Mouse (Mus musculus) adrenal gland, postnatal 4 days (tissue): Measurements from ENCODE around the gene Rrn3. TPM values are rescaled to one million over a fixed set of nuclear protein-coding genes. Genes with fewer than 3 reads are reported as not detected.
"Not testable (repeated sequence)": the region's sequence is repeated elsewhere in the genome, so short reads cannot be mapped to it uniquely, and the experiment has no call there.

ENCODE experiments used
- DNase-seq, 2 experiments: peaks; one replicate each; pipeline ENCODE4 v3.0.0; 2021 to 2022; ENCODE audit warnings: low spot score in 2 of 2, mixed read lengths in 2 of 2
- long read RNA-seq, 2 experiments: library from polyadenylated mRNA; stranded (forward); transcript quantifications; one replicate each; pipeline ENCODE4 v2.0.0; 2021
- total RNA-seq, 2 experiments: library from RNA; stranded (reverse); gene quantifications; 2 replicates each; pipeline ENCODE4 v1.2.3; 2021

Rrn3 gene
- 10 to 100 TPM; 46.6 to 49.3 TPM for total RNA-seq
- long read RNA-seq, experiment 1, transcript Rrn3-201 (18 exons, 3,582 nt) = major isoform, 27 of 36 reads
- long read RNA-seq, experiment 1, partial matches to known transcripts = 3 of 36 reads
- long read RNA-seq, experiment 1, other reads (novel, unspliced or antisense) = 6 of 36 reads
- long read RNA-seq, experiment 2, transcript Rrn3-201 (18 exons, 3,582 nt) = major isoform, 46 of 78 reads
- long read RNA-seq, experiment 2, partial matches to known transcripts = 10 of 78 reads
- long read RNA-seq, experiment 2, other reads (novel, unspliced or antisense) = 22 of 78 reads

DNA sequence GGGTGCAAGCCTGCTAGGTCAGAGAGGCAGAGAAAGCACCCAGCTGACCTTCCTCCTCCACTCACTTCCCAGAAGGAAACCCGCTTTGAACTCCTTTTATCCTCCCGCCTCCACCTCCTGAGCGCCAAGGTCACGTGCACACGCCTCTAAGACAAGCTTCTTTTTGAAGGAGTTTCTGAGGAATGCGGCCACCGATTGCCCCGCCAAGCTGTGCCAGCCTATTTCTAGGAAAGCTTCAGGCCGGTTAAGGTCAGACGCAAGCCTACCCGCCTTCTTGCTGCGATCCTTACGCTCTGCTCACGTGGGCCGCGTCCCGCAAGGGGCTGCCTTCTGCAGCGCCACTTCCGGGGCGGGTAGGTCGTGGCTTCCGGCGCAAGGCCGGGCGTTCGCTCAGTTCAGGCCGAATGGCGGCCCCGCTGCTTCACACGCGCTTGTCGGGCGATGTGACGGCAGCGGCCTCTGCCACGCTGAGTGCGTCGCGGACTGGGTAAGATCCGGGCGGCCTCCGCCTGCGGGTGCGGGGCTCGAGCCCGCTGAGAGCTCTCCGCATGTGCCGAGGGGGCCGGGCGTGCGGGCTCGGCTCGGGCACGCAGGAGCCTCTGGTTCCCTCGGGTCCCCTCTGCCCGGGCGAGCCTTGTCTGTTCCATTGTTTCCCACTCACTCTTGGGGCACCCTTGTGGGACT lies at the start of gene Rrn3:
Gene Rrn3 (plus strand): TSS at position 356 of the 684 bp plus-strand sequence.
- DNase-seq = peak; percentile 61 to 74

GRCm38 (mm10) chr16:13732786-13733185 lies 47.7 kb upstream of the Rrn3 start:
- no peak for DNase-seq

- peak; percentile 40 to 71 for DNase-seq
Measured at GRCm38 (mm10) chr16:13733518-13734137, 46.9 kb upstream of the Rrn3 start.

GRCm38 (mm10) chr16:13735977-13736376 lies 44.5 kb upstream of the Rrn3 start:
- no peak for DNase-seq

DNA sequence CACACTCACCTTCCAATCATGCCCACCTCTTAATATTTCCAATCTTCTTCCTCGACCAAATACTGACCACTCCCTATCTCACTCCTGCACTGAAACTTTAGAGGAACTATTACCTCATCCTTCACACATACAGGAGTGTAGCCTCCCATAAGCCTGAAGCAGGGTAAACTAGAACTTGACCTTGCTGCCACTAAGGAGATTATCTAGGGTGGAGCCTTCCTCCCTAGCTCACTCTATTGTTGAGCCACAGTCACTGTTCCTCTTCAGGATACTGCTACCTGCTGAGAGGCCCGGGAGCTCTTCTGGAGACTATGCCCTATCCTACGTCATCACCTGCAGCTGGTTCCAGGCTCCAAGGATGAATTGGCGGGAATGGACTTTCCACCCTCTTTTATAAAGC lies 41.5 kb upstream of the Rrn3 start:
- DNase-seq = not testable (repeated sequence)

DNA sequence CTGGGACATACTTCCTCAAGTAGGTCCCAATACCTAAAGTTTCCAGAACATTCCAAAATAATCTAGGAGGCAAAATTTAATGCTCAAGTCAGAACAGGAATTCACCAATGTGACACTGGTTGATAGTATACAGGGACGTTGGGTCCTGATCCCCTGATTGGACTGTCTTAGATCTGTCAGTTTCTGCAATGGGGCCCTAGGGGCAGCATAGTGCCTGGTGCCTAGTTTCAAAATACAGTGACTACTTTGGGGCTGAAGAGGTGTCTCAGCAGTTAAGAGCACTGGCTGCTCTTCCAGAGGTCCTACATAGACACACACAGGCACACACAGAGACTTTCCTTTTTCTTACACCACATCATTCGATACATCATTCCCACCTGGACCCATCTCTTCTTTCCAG lies 39.7 kb upstream of the Rrn3 start:
- DNase-seq = no peak

DNA sequence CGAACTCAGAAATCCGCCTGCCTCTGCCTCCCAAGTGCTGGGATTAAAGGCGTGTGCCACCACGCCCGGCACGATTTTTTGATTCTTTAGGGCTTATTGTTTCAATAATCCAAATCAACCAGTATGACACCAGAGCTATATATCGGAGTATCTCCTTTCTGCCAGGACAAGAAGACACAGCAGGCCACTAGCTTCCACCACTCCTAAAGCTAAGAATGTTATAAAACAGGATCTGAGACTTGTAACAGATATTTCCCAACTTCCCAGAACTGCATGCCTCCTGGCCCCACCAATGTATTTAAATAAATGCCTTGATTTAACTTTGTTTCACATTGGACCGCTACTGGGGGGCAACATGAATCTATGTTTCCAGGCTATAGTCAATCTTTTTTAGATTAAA lies 32.8 kb upstream of the Rrn3 start:
- no peak for DNase-seq

- DNase-seq = no peak
Measured at GRCm38 (mm10) chr16:13748124-13748523, 32.4 kb upstream of the Rrn3 start.

GRCm38 (mm10) chr16:13748813-13749212 lies 31.7 kb upstream of the Rrn3 start:
- DNase-seq = not testable (repeated sequence)

- no peak for DNase-seq
Measured at GRCm38 (mm10) chr16:13749306-13749705, 31.2 kb upstream of the Rrn3 start.

DNA sequence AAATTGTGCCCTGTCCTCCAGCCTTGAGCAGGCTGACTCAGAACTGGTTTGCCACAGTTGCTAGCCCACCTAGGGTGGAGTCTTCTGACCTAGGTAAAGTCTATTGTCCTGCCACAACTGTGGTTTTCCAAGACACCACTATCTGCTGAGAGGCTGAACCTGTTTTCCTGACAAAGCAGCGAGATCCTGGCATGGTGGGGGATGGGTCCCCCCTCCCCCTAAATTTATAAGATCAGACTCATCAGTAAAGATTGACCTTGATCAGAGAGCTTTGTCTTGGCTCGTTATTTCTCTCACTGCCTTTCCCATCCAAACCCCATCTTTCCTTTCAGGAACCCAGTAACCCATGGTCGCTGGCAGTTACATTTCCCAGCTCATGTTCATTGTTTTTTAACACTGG lies 30.5 kb upstream of the Rrn3 start:
- no peak for DNase-seq

GRCm38 (mm10) chr16:13750626-13751025 lies 29.9 kb upstream of the Rrn3 start:
- DNase-seq = no peak

- no peak for DNase-seq
Measured at GRCm38 (mm10) chr16:13753986-13754385, 26.5 kb upstream of the Rrn3 start.

- peak; percentile 85 to 88 for DNase-seq
Measured at GRCm38 (mm10) chr16:13754400-13755190, 25.9 kb upstream of the Rrn3 start.

DNA sequence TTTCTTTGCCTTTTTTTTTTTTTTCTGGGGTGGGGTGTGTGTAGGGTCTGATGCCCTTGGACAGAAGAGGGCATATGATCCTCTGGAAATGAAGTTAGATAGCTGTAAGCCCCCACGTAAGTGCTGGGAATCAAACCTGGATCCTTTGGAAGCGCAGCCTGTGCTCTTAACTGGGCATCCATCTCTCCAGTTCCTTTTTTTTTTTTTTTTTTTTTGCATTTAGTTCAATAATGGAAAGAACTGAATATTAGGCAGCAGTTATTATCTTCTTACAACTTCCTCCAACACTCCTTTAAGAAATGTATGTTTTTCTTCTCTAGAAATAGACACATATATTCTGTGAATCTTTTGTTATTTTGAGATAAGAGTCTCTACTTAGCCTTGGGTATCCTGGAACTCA lies 22.7 kb upstream of the Rrn3 start:
- no peak for DNase-seq

DNA sequence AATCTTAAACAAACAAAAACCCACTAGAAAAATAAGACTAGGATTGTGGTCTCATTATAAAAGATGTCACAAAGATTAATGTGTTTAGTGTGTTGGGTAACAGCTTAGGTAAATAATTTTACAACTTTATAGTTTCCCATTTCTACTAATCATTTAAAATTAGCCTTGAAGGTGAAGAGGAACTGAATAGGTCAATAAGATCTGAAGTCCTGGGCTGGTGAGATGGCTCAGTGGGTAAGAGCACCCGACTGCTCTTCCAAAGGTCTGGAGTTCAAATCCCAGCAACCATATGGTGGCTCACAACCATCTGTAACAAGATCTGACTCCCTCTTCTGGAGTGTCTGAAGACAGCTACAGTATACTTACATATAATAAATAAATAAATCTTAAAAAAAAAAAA lies 17.7 kb upstream of the Rrn3 start:
- DNase-seq = not testable (repeated sequence)

GRCm38 (mm10) chr16:13764519-13764918 lies 16.0 kb upstream of the Rrn3 start:
- no peak for DNase-seq

- no peak for DNase-seq
Measured at GRCm38 (mm10) chr16:13766367-13766766, 14.1 kb upstream of the Rrn3 start.

GRCm38 (mm10) chr16:13771603-13772002 lies 8.9 kb upstream of the Rrn3 start:
- not testable (repeated sequence) for DNase-seq

DNA sequence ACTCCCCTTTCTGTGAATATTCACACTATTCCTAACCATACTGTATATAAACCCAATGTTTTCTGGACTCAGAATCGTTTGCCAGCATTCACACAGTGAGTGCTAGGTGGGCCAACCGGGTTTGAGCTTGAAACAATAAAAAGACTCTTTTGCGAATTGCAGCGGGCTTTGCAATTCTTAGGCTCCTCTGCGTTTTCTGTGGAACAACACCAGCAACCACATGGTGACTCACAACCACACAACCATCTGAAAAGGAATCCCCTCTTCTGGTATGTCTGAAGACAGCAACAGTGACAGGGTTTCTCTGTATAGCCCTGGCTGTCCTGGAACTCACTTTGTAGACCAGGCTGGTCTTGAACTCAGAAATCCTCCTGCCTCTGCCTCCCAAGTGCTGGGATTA lies 8.5 kb upstream of the Rrn3 start:
- DNase-seq = not testable (repeated sequence)

GRCm38 (mm10) chr16:13774011-13774410 lies 6.5 kb upstream of the Rrn3 start:
- DNase-seq = not testable (repeated sequence)
